Mouse (Mus musculus) heart, postnatal 10 days (tissue): ENCODE data around the gene Ergic1. TPM values are rescaled to one million over a fixed set of nuclear protein-coding genes. Genes with fewer than 3 reads are reported as not detected.

Experiments used
- DNase-seq, 2 experiments: peaks; one replicate each; pipeline ENCODE4 v3.0.0; 2021
- intact Hi-C: fragments of 180-260 bp; cut with DNase I; formaldehyde crosslinking; loops from one replicate; pipeline ENCODE4 v1.15.1; 2025
- total RNA-seq, 2 experiments: library from RNA; stranded (reverse); gene quantifications; 2 replicates each; pipeline ENCODE4 v1.2.3; 2021

The Ergic1 gene
- 10 to 100 TPM; 84.4 to 87.8 TPM for total RNA-seq

GRCm38 (mm10) chr17:26561290-26561640 lies at the start of gene Ergic1:
Gene Ergic1 (plus strand): TSS chr17:26561489.
- peak; percentile 94 to 95 for DNase-seq
- intact Hi-C loops, result no loop called here

- intact Hi-C loops, result no loop called here
- DNase-seq, result peak; percentile 65 to 71
Observed at GRCm38 (mm10) chr17:26511816-26512774, 49.2 kb upstream of the Ergic1 start.

GRCm38 (mm10) chr17:26512961-26513360 lies 48.3 kb upstream of the Ergic1 start:
- intact Hi-C loops, result no loop called here
- DNase-seq, result peak in 1 of 2 experiments; percentile 49

GRCm38 (mm10) chr17:26513459-26514290 lies 47.6 kb upstream of the Ergic1 start:
- no peak for DNase-seq
- intact Hi-C loops, result loop anchor here (2.0 kb wide), 1 partner anchor 15 kb away; no protein-coding TSS in a partner anchor

GRCm38 (mm10) chr17:26514581-26515030 lies 46.7 kb upstream of the Ergic1 start:
- intact Hi-C loops, result loop anchor here (2.0 kb wide), 1 partner anchor 14 kb away; no protein-coding TSS in a partner anchor

GRCm38 (mm10) chr17:26515675-26516074 lies 45.6 kb upstream of the Ergic1 start:
- intact Hi-C loops, result loop anchor here (2.0 kb wide), 1 partner anchor 13 kb away; no protein-coding TSS in a partner anchor
- no peak for DNase-seq

More at GRCm38 (mm10) chr17:26514581-26515030, 46.7 kb upstream of the Ergic1 start:
- DNase-seq, result no peak

- intact Hi-C loops, result no loop called here
- no peak for DNase-seq
Observed at GRCm38 (mm10) chr17:26518306-26518705, 43.0 kb upstream of the Ergic1 start.

- DNase-seq, result no peak
- intact Hi-C loops, result no loop called here
Observed at GRCm38 (mm10) chr17:26522711-26523110, 38.6 kb upstream of the Ergic1 start.

- DNase-seq, result no peak
- intact Hi-C loops, result no loop called here
Observed at GRCm38 (mm10) chr17:26524316-26524715, 37.0 kb upstream of the Ergic1 start.

GRCm38 (mm10) chr17:26524801-26525200 lies 36.5 kb upstream of the Ergic1 start:
- intact Hi-C loops, result no loop called here
- no peak for DNase-seq

- peak; percentile 66 to 71 for DNase-seq
- intact Hi-C loops, result no loop called here
Observed at GRCm38 (mm10) chr17:26525316-26525715, 36.0 kb upstream of the Ergic1 start.

GRCm38 (mm10) chr17:26527291-26527690 lies 34.0 kb upstream of the Ergic1 start:
- intact Hi-C loops, result no loop called here
- DNase-seq, result no peak

- intact Hi-C loops, result loop anchor here (2.0 kb wide), 1 partner anchor 14 kb away; no protein-coding TSS in a partner anchor
- DNase-seq, result no peak
Observed at GRCm38 (mm10) chr17:26528751-26529150, 32.5 kb upstream of the Ergic1 start.

- DNase-seq, result peak; percentile 64 to 71
- intact Hi-C loops, result loop anchor here (2.0 kb wide), 1 partner anchor 15 kb away; no protein-coding TSS in a partner anchor
Observed at GRCm38 (mm10) chr17:26529791-26530241, 31.5 kb upstream of the Ergic1 start.

GRCm38 (mm10) chr17:26530590-26531081 lies 30.7 kb upstream of the Ergic1 start:
- intact Hi-C loops, result no loop called here
- peak; percentile 85 to 90 for DNase-seq

GRCm38 (mm10) chr17:26531395-26532027 lies 29.8 kb upstream of the Ergic1 start:
- intact Hi-C loops, result no loop called here
- no peak for DNase-seq

- intact Hi-C loops, result no loop called here
- DNase-seq, result no peak
Observed at GRCm38 (mm10) chr17:26532476-26533045, 28.7 kb upstream of the Ergic1 start.

- peak in 1 of 2 experiments; percentile 54 for DNase-seq
- intact Hi-C loops, result no loop called here
Observed at GRCm38 (mm10) chr17:26533871-26534372, 27.4 kb upstream of the Ergic1 start.

GRCm38 (mm10) chr17:26534695-26535094 lies 26.6 kb upstream of the Ergic1 start:
- intact Hi-C loops, result no loop called here
- DNase-seq, result no peak
